Mouse (Mus musculus) limb, embryonic 15.5 days (tissue): Measurements from ENCODE around the gene 4930474N05Rik. TPM values are rescaled to one million over a fixed set of nuclear protein-coding genes. Genes with fewer than 3 reads are reported as not detected.

Source experiments
- ATAC-seq: fragments of 200-750 bp; cut with Nextera tagmentation; 2 replicates; pipeline ENCODE4 v1.8.0; 2017; ENCODE audit warnings: low read depth, moderate TSS enrichment; ENCODE audit not compliant: insufficient number of reproducible peaks, low FRiP score, low TSS enrichment
- H3K27ac ChIP-seq: fragments of 300-500 bp; sonication (generic); 2 replicates; pipeline ENCODE4 v1.5.1; 2015; ENCODE audit warnings: moderate library complexity, mild to moderate bottlenecking, inconsistent platforms
- H3K27me3 ChIP-seq: fragments of 300-500 bp; sonication (generic); 2 replicates; pipeline ENCODE4 v1.6.1; 2015; ENCODE audit warnings: inconsistent platforms
- H3K36me3 ChIP-seq: fragments of 300-500 bp; sonication (generic); 2 replicates; pipeline ENCODE4 v1.6.1; 2015; ENCODE audit warnings: inconsistent platforms
- H3K4me1 ChIP-seq: fragments of 300-500 bp; sonication (generic); 2 replicates; pipeline ENCODE4 v1.6.1; 2015; ENCODE audit warnings: inconsistent platforms
- H3K4me2 ChIP-seq: fragments of 300-500 bp; sonication (generic); 2 replicates; pipeline ENCODE4 v1.6.1; 2015; ENCODE audit warnings: mild to moderate bottlenecking, inconsistent platforms
- H3K4me3 ChIP-seq: fragments of 300-500 bp; sonication (generic); 2 replicates; pipeline ENCODE4 v1.5.1; 2015; ENCODE audit warnings: mild to moderate bottlenecking, inconsistent platforms
- H3K9ac ChIP-seq: fragments of 300-500 bp; sonication (generic); 2 replicates; pipeline ENCODE4 v1.6.1; 2015; ENCODE audit warnings: inconsistent platforms
- H3K9me3 ChIP-seq: fragments of 300-500 bp; sonication (generic); 2 replicates; pipeline ENCODE4 v1.6.1; 2016; ENCODE audit warnings: inconsistent platforms
- WGBS: fragments of 180-500 bp; shearing (Covaris S2); methylation state at CpG from one replicate; pipeline ENCODE4 v1.1.7; 2015; 5-methylcytosine and 5-hydroxymethylcytosine counted together
- polyA plus RNA-seq: library from polyadenylated mRNA; unstranded; fragments of >200 nt; fragmentation: Nextera tagmentation; extraction: Ambion mirVana; gene quantifications from 2 replicates; pipeline ENCODE4 v1.2.1, GENCODE M21; 2015

4930474N05Rik gene
- not detected in 2 replicates for polyA plus RNA-seq

- no peak within 1 kb of the TSS for H3K4me2 ChIP-seq
- H3K36me3 ChIP-seq, result no peaks in the 10 kb centered on the region
- H3K27me3 ChIP-seq, result no peaks in the 10 kb centered on the region
- no peaks in the 10 kb centered on the region for H3K9me3 ChIP-seq
- no peak within 1 kb of the TSS for H3K27ac ChIP-seq
- no peak within 1 kb of the TSS for H3K4me3 ChIP-seq
- no peak within 1 kb of the TSS for H3K9ac ChIP-seq
- no peaks in the 10 kb centered on the region for H3K4me1 ChIP-seq
- ATAC-seq, result no peak
These were observed at the start of gene 4930474N05Rik for GRCm38 (mm10) chr14:36094617-36095016. Gene 4930474N05Rik, plus strand, starts transcription at chr14:36094917.

DNA sequence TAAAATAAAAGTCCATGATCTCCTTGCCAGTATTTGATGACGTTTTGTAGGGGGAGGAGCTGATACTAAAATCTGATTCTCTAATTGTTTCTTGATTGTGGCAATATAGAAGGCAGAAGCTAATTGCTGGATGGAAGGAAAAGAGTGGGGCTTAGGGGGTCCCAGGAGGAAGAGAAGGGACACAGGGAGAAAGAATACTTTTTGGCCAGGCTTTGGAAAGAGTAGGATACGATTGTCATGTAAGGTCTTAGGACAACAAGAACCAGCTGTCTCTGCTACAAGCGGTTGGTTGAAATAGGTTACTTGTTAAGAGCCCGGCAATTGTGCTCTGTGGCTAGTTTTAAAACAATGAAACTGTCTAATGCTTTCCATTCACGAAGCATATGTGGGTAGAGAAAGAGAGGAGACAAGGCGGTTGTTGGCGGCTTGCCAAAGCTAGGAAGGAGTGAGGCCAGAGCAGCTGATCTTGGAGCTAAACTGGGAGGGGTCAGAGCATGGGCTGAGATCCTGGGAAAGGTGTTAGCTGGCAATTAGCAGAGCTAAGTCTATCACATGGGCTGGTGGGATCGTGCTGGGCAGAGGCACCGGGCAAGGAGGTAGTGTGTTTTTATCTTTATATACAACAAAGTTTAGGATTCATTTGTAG, 45.8 kb upstream of the 4930474N05Rik start:
- no peak overlapping the region for H3K4me2 ChIP-seq
- H3K4me1 ChIP-seq, result 0 out of 2 replicates have a peak, but pooled peaks cover 4% of the 10 kb centered on the region
- no peak overlapping the region for H3K27ac ChIP-seq
- no peaks in the 10 kb centered on the region for H3K27me3 ChIP-seq
- H3K9me3 ChIP-seq, result no peaks in the 10 kb centered on the region
- no peak for ATAC-seq
- no peak overlapping the region for H3K9ac ChIP-seq
- no peaks in the 10 kb centered on the region for H3K36me3 ChIP-seq
- H3K4me3 ChIP-seq, result no peak overlapping the region
- 31% methylated on average over 9 of the region's 9 CpGs for WGBS

GRCm38 (mm10) chr14:36053281-36053680, 41.4 kb upstream of the 4930474N05Rik start:
- ATAC-seq, result no peak
- Histone ChIP-seq H3K9me3 (no peaks in the 10 kb centered on the region), H3K4me3 (no peak overlapping the region), H3K27ac (no peak overlapping the region), H3K9ac (no peak overlapping the region), H3K4me2 (no peak overlapping the region), H3K4me1 (0 out of 2 replicates have a peak, but pooled peaks cover 4% of the 10 kb centered on the region), H3K27me3 (no peaks in the 10 kb centered on the region), H3K36me3 (no peaks in the 10 kb centered on the region)
- WGBS, result 78% methylated on average over 2 of the region's 2 CpGs

DNA sequence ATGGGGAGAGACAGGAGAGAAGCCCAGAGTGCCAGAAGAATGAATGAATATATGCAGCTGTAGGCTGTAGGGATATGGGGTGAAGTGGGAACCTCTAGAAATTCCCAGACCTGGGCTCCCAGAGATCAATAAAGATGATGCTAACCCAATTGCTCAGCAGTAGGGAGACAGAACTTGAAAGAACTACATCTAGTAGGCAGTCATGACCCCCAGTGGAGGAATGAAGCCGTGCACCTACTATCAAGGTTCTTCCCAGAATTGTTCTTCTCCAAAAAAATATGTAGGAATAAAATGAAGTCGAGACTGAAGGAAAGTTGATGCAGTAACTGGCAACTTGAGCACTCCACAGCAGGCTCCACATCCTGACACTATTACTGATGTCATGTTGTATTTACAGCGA, 3.8 kb downstream of the 4930474N05Rik start:
- Histone ChIP-seq H3K27me3 (no peaks in the 10 kb centered on the region), H3K4me1 (no peaks in the 10 kb centered on the region), H3K27ac (no peak overlapping the region), H3K4me2 (no peak overlapping the region), H3K9me3 (no peaks in the 10 kb centered on the region), H3K4me3 (no peak overlapping the region), H3K36me3 (no peaks in the 10 kb centered on the region), H3K9ac (no peak overlapping the region)
- ATAC-seq, result no peak
- 73% methylated on average over 3 of the region's 3 CpGs for WGBS

- H3K9me3 ChIP-seq, result no peaks in the 10 kb centered on the region
- H3K27me3 ChIP-seq, result no peaks in the 10 kb centered on the region
- H3K4me3 ChIP-seq, result no peak overlapping the region
- no peaks in the 10 kb centered on the region for H3K4me1 ChIP-seq
- no peak overlapping the region for H3K27ac ChIP-seq
- no peak overlapping the region for H3K9ac ChIP-seq
- H3K4me2 ChIP-seq, result no peak overlapping the region
- 45% methylated on average over 1 of the region's 1 CpGs for WGBS
- H3K36me3 ChIP-seq, result no peaks in the 10 kb centered on the region
- ATAC-seq, result no peak
These were observed 4.9 kb downstream of the 4930474N05Rik start for GRCm38 (mm10) chr14:36099647-36100046.

DNA sequence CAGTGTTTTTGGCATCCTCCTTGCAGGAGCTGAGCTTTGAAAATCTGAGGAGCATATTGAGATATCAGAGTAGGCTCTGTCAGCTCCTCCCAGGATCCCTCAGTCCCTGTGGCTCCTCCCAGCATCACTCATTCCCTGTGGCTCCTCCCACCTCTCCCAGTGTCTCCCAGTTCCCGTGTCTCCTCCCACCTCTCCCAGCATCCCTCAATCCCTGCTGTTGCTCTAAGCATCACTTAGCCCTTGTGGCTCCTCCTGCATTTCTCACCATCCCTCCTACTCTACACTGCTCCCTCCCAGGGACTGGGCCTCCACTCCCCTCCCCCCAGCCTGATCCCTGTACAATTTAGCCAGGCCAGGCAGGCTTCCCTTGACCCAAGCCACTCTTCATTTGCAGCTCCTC, 6.0 kb downstream of the 4930474N05Rik start:
- WGBS, result 17% methylated on average over 1 of the region's 1 CpGs
- Histone ChIP-seq H3K4me3 (no peak overlapping the region), H3K9ac (no peak overlapping the region), H3K36me3 (no peaks in the 10 kb centered on the region), H3K9me3 (no peaks in the 10 kb centered on the region), H3K27ac (no peak overlapping the region), H3K4me2 (no peak overlapping the region), H3K4me1 (no peaks in the 10 kb centered on the region), H3K27me3 (no peaks in the 10 kb centered on the region)
- ATAC-seq, result no peak

- no peaks in the 10 kb centered on the region for H3K27me3 ChIP-seq
- no peak overlapping the region for H3K9ac ChIP-seq
- no peak overlapping the region for H3K27ac ChIP-seq
- no peak overlapping the region for H3K4me3 ChIP-seq
- H3K4me2 ChIP-seq, result no peak overlapping the region
- H3K36me3 ChIP-seq, result no peaks in the 10 kb centered on the region
- no peak for ATAC-seq
- H3K4me1 ChIP-seq, result no peaks in the 10 kb centered on the region
- no peaks in the 10 kb centered on the region for H3K9me3 ChIP-seq
These were observed 19.8 kb downstream of the 4930474N05Rik start for GRCm38 (mm10) chr14:36114481-36114880.

DNA sequence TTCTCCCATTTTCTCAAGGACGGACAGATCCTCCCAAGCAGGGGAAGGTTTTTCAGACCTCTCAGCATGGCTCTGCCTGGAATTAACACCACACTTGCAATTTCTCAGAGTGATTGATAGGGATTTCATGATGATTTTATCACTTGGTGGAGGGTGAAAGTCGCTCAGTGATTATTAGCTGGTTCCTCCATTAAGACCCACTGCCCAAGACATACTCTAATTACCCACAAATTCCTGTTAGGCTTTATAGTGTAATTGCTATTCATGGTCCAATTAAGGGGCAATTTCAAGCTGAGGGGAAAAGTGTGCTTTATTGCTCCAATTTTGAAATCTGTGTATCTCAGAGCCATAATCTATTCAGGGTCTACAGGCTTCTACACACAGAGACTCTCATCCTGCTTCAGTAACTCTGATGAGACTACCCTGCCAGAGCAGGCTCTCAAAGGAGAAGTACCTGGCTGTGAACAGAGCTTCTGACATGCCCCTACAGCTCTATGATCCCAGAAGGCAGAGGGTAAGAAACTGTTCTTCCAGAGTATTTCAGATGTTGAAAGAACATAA, 29.1 kb downstream of the 4930474N05Rik start:
- H3K27ac ChIP-seq, result no peak overlapping the region
- ATAC-seq, result no peak
- no peaks in the 10 kb centered on the region for H3K4me1 ChIP-seq
- no peaks in the 10 kb centered on the region for H3K27me3 ChIP-seq
- H3K4me2 ChIP-seq, result no peak overlapping the region
- no peaks in the 10 kb centered on the region for H3K36me3 ChIP-seq
- no peak overlapping the region for H3K9ac ChIP-seq
- no peaks in the 10 kb centered on the region for H3K9me3 ChIP-seq
- WGBS, result 44% methylated on average over 2 of the region's 2 CpGs
- H3K4me3 ChIP-seq, result no peak overlapping the region

DNA sequence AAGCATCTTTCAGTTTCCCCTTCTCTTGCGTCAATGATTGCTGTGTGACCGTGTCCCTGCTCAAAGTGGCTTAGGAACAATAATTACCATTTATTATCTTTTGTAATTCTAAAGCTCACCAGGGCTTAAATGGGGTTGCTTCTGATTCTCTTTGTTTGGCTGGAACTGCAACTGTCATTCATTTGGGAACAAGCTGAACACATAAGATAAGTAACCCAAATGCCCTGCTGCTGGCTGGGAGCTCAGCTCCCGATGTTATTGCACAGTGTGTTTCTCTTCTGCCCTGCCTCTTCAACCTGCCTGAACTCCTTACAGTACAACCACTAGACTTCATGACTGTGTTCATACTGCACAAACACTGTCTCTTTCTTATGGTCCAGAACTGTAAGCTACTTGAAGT, 41.0 kb downstream of the 4930474N05Rik start:
- no peak overlapping the region for H3K9ac ChIP-seq
- whole genome bisulfite sequencing, result 86% methylated on average over 3 of the region's 3 CpGs
- no peak overlapping the region for H3K27ac ChIP-seq
- no peaks in the 10 kb centered on the region for H3K4me1 ChIP-seq
- no peak overlapping the region for H3K4me2 ChIP-seq
- no peak overlapping the region for H3K4me3 ChIP-seq
- no peaks in the 10 kb centered on the region for H3K36me3 ChIP-seq
- no peaks in the 10 kb centered on the region for H3K27me3 ChIP-seq
- no peak for ATAC-seq
- H3K9me3 ChIP-seq, result no peaks in the 10 kb centered on the region

DNA sequence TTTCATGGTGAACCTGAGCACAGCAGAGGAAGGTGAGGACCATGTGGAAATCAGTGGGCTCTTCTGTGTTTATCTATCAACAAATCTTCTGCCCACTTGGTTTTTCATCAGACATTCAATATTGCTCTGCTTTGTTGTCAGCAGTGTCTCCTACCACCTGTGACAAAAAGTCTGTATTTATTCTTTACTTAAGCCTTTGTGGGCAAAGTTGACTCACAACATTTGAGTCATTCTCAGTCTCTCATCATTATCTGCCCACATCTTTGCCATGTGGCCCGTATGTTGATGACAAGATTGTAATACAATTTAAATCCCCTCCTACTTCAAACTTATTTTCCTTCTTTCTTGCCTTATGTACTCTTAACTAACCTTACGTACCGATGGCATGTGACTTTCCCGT, 43.0 kb downstream of the 4930474N05Rik start:
- Histone ChIP-seq H3K36me3 (no peaks in the 10 kb centered on the region), H3K9me3 (no peaks in the 10 kb centered on the region), H3K9ac (no peak overlapping the region), H3K4me2 (no peak overlapping the region), H3K27me3 (no peaks in the 10 kb centered on the region), H3K27ac (no peak overlapping the region), H3K4me1 (no peaks in the 10 kb centered on the region), H3K4me3 (no peak overlapping the region)
- ATAC-seq, result no peak
- WGBS, result 95% methylated on average over 4 of the region's 4 CpGs

GRCm38 (mm10) chr14:36145261-36145660, 50.5 kb downstream of the 4930474N05Rik start:
- H3K4me3 ChIP-seq, result no peak overlapping the region
- ATAC-seq, result no peak

More at GRCm38 (mm10) chr14:36145261-36145660, 50.5 kb downstream of the 4930474N05Rik start:
- Histone ChIP-seq H3K27ac (no peak overlapping the region), H3K27me3 (no peaks in the 10 kb centered on the region), H3K9ac (no peak overlapping the region), H3K4me2 (no peak overlapping the region), H3K9me3 (no peaks in the 10 kb centered on the region), H3K36me3 (no peaks in the 10 kb centered on the region), H3K4me1 (no peaks in the 10 kb centered on the region)
